Mouse (Mus musculus) megakaryocyte, embryonic 14.5 days (primary cell): ENCODE measurements around the gene Ngef.

Source experiments
- FLI1 ChIP-seq: IDR thresholded peaks from 2 replicates; pipeline ENCODE4 v1.6.1; 2012; ENCODE audit warnings: low read length, inconsistent platforms, mixed read lengths
- GATA1 ChIP-seq: IDR thresholded peaks from 3 replicates; pipeline ENCODE4 v1.6.1; 2012; ENCODE audit warnings: mixed read lengths, low read length, inconsistent platforms, borderline replicate concordance

- TF ChIP-seq GATA1: no peak
- TF ChIP-seq FLI1: no peak
Measured at GRCm38 (mm10) chr1:87475076-87475895, 98.4 kb downstream of the Ngef start.
